Mouse (Mus musculus) spleen, postnatal 10 days (tissue): ENCODE results near the gene Prkaca.

ENCODE experiments used
- DNase-seq, 2 experiments: peaks; one replicate each; pipeline ENCODE4 v3.0.0; 2021 to 2022; ENCODE audit warnings: low spot score in 2 of 2

The Prkaca gene

GRCm38 (mm10) chr8:83972150-83973120, at the start of gene Prkaca:
Gene Prkaca, plus strand, starts transcription at chr8:83972993.
- peak; percentile 92 to 97 for DNase-seq

GRCm38 (mm10) chr8:83924585-83924984, 48.2 kb upstream of the Prkaca start:
- no peak for DNase-seq

DNA sequence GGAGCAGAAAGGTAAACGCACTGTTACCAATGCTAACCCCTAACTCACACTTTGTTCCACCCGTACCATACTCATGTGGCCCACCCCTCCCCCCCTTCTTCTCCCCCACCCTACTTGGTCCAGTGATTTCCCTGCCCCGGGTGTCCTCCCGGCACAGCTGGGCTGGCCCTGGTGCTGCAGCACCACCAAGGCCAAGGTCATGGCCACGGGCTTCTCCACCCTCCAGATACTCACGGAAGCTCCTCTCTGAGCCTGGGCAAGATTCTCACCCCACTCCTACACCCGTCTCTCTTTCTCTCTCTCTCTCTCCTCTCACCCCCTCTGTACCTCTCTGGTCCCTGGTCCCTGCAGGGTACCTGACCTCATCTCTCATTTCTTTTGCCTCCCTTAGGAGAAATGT, 46.5 kb upstream of the Prkaca start:
- no peak for DNase-seq

- no peak for DNase-seq
Observed at GRCm38 (mm10) chr8:83934222-83934621, 38.6 kb upstream of the Prkaca start.

- no peak for DNase-seq
Observed at GRCm38 (mm10) chr8:83934994-83935393, 37.8 kb upstream of the Prkaca start.

DNA sequence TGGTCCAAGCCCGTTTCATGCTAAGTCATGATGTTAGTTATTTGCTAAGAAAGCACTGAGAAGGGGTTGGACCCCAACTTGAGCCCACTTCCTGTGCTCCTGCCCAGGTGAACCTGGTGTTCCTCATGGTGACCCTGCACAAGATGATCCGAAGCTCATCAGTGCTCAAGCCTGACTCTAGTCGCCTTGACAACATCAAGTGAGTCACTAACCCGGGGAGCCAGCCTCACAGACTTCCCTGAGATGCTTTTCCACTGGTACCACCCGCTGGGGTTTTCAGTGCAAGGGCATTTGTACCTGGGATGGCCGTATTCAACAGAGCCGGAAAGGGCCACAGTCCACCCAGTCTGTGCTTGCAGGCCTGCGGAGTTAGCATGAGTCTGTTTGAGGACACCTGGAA, 37.4 kb upstream of the Prkaca start:
- DNase-seq = no peak

DNA sequence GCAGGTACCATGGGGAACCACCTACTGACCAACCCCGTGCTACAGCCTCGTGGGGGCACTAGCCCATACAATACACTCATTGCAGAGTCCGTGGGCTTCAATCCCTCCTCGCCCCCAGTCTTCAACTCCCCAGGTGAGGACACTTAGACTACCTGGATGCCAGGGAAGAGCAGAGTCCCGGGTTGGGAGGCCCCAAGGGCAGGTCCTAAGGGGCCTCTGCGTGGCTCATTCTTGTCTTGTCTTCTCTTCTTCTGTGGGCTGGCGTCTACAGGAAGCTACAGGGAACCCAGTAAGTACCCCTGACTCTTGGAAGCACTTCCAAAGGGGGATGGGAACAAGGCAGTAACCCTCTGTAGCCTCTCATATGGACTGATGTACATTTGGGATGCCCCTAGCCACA, 35.1 kb upstream of the Prkaca start:
- DNase-seq = no peak

DNA sequence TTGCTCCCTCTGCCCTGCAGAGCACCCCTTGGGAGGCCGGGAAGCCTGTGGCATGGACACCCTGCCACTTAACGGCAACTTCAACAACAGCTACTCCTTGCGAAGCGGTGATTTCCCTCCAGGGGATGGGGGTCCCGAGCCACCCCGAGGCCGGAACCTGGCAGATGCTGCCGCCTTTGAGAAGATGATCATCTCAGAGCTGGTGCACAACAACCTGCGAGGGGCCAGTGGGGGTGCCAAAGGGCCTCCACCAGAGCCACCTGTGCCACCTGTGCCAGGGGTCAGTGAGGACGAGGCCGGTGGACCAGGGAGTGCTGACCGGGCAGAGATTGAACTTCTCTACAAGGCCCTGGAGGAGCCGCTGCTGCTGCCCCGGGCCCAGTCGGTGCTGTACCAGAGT, 34.5 kb upstream of the Prkaca start:
- DNase-seq = no peak

DNA sequence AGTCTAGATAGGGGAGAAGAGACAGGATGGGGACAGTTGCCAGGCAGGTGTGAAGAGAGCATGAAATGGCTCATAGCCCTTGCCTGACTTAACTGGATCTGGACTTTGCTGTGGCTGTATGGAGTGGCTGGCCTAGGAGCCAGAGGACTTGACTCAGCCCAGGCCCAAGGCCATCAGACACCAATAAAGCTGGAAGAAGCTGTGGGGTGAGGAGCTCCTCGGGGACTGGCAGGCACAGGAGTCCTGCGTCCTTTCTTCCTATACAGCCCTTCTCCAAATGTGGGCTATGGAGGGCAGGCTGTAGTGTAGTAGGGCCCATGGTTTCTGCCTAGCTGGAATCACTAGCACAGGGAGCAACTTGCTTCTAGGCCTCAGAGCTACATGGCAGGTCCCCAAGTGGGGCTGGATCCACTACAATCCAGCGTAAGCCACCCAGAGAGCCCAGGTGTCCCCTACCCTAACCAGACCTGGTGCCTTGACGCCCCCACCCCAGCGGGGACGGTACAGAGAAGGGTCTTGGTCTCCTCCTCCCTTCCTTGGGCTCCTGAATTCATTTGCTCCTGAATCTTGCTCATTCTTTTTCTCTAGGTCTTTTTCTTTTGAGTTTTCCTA, 31.6 kb upstream of the Prkaca start:
- no peak for DNase-seq

- no peak for DNase-seq
Observed at GRCm38 (mm10) chr8:83942446-83942845, 30.3 kb upstream of the Prkaca start.

DNA sequence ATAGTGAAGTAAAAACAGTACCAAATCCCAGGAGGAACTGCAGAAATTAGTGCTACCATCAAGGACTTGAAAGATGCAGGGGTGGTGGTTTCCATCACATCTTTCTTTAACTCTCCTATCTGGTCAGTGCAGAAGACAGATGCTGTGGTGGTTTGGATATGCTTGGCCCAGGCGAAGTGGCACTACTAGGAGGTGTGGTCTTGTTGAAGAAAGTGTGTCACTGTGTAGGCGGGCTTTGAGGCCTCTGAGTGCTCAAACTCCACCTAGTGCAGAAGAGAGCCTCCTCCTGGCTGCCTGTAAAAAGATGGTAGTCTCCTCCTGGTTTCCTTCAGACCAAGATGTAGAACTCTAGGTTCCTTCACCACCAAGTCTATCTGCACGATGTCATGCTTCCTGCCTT, 27.3 kb upstream of the Prkaca start:
- DNase-seq = no peak

- no peak for DNase-seq
Observed at GRCm38 (mm10) chr8:83954749-83955105, 18.1 kb upstream of the Prkaca start.

- peak; percentile 90 to 99 for DNase-seq
Observed at GRCm38 (mm10) chr8:83955106-83955957, 17.5 kb upstream of the Prkaca start, which contains the start of the genes Gm10644 and Asf1b. Gene Gm10644, minus strand, starts transcription at chr8:83955205. Gene Asf1b, plus strand, starts transcription at chr8:83955507.

DNA sequence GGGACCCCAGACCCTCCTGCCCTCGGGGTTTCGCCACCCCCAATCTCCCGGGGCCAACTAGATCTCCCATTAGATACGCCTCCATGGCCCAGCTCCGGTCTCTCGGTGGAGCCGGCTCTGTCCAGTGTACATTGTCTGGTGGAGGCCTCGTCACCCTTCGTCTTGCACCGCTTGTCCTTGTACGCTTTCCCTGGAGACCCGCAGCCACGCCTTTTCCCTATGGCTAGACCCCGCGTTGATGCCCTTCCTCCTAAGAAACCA, 16.9 kb upstream of the Prkaca start:
- no peak for DNase-seq

- DNase-seq = peak; percentile 26 to 62
Observed at GRCm38 (mm10) chr8:83956789-83957188, 16.0 kb upstream of the Prkaca start.

DNA sequence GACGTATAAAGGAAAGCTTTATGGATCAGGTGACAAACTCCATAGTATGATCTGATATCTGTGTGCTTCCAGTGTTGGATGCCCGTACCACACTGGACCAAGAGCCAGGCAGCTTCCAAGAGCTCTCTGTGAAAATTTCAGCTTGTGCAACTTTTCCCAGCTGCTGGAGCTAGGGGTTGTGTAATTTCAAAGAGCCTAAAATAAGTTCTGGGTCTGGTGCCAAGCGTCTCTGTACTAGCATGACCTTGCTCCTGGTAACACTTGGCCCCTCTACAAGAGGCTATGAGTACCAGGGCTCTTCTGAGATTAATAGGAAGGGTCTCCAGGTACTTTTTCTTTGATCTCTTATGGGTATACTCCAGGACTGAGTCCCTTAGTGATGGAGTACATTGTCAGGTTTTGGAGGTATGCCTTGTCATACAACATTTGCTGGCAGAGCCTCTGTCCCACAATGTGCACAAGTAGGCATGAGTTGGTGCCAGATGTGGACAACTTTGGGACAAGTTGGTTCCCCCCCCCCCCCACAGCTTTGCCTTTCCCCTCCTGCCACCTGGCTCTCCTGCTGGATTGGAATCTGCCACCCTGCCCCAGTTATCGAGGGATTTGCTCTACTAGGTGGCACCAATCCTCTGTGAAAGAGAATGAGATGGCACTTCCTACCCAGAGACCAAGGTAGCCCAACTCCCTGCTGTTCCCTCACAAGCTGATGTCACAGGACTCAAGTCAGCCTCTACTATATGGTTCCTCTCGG, 8.6 kb upstream of the Prkaca start:
- no peak for DNase-seq

GRCm38 (mm10) chr8:83967701-83968100, 5.1 kb upstream of the Prkaca start:
- no peak for DNase-seq

- no peak for DNase-seq
Observed at GRCm38 (mm10) chr8:83971121-83971520, 1.7 kb upstream of the Prkaca start.

GRCm38 (mm10) chr8:83971661-83972060, 1.1 kb upstream of the Prkaca start:
- DNase-seq = no peak

GRCm38 (mm10) chr8:83973161-83974031, 603 bp downstream of the Prkaca start:
- no peak for DNase-seq

GRCm38 (mm10) chr8:83974521-83974920, 1.7 kb downstream of the Prkaca start:
- DNase-seq = no peak
